Mouse (Mus musculus) bone marrow, adult 2 months (tissue): Measurements from ENCODE around the gene Capns1.
"Not testable (repeated sequence)": the region's sequence is repeated elsewhere in the genome, so short reads cannot be mapped to it uniquely, and the experiment has no call there.

Source experiments
- CTCF ChIP-seq: fragments of 200-500 bp; IDR thresholded peaks from 2 replicates; pipeline ENCODE4 v1.5.1; 2011; ENCODE audit warnings: low read length, control low read depth; ENCODE audit not compliant: control insufficient read depth, insufficient read depth
- POLR2A ChIP-seq: fragments of 200-500 bp; IDR thresholded peaks from 2 replicates; pipeline ENCODE4 v1.6.1; 2011; ENCODE audit warnings: low read depth, mild to moderate bottlenecking, control low read depth, low read length, borderline replicate concordance; ENCODE audit not compliant: control insufficient read depth

DNA sequence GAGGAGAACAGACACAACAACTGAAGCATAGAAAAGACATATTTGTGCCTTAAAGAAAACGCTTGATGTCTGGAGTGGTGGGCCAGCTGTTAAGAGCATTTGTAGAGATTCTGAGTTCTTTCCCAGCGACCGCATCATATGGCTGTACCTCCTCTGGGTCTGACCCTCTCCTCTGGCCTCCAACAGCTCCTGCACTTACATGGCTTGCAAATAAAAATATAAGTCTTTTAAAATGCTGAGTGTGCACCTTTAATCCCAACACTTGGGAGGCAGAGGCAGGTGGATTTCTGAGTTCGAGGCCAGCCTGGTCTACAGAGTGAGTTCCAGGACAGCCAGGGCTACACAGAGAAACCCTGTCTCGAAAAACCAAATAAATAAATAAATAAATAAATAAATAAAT lies 2.0 kb upstream of the Capns1 start:
- TF ChIP-seq CTCF, POLR2A: not testable (repeated sequence)
